Mouse (Mus musculus) midbrain, embryonic 13.5 days (tissue): Measurements from ENCODE around the gene Ptpra. TPM values are rescaled to one million over a fixed set of nuclear protein-coding genes. Genes with fewer than 3 reads are reported as not detected.
"Not testable (repeated sequence)": the region's sequence is repeated elsewhere in the genome, so short reads cannot be mapped to it uniquely, and the experiment has no call there.

ENCODE experiments used
- ATAC-seq: fragments of 200-750 bp; cut with Nextera tagmentation; 2 replicates; pipeline ENCODE4 v1.8.0; 2017; ENCODE audit warnings: mild to moderate bottlenecking, moderate TSS enrichment, moderate library complexity
- H3K27ac ChIP-seq: fragments of 300-500 bp; sonication (generic); 2 replicates; pipeline ENCODE4 v1.5.1; 2015; ENCODE audit warnings: inconsistent platforms, mild to moderate bottlenecking, moderate library complexity
- H3K27me3 ChIP-seq: fragments of 300-500 bp; sonication (generic); 2 replicates; pipeline ENCODE4 v1.6.1; 2015; ENCODE audit warnings: mild to moderate bottlenecking, inconsistent platforms
- H3K36me3 ChIP-seq: fragments of 300-500 bp; sonication (generic); 2 replicates; pipeline ENCODE4 v1.6.1; 2015; ENCODE audit warnings: mild to moderate bottlenecking, inconsistent platforms
- H3K4me1 ChIP-seq: fragments of 300-500 bp; sonication (generic); replicated peaks from 2 replicates; pipeline ENCODE4 v1.6.1; 2015; ENCODE audit warnings: inconsistent platforms
- H3K4me2 ChIP-seq: fragments of 300-500 bp; sonication (generic); replicated peaks from 2 replicates; pipeline ENCODE4 v1.6.1; 2015; ENCODE audit warnings: moderate library complexity, mild to moderate bottlenecking, inconsistent platforms
- H3K4me3 ChIP-seq: fragments of 300-500 bp; sonication (generic); replicated peaks from 2 replicates; pipeline ENCODE4 v1.5.1; 2015; ENCODE audit warnings: mild to moderate bottlenecking, inconsistent platforms
- H3K9ac ChIP-seq: fragments of 300-500 bp; sonication (generic); replicated peaks from 2 replicates; pipeline ENCODE4 v1.6.1; 2015; ENCODE audit warnings: mild to moderate bottlenecking, inconsistent platforms
- H3K9me3 ChIP-seq: fragments of 300-500 bp; sonication (generic); 2 replicates; pipeline ENCODE4 v1.6.1; 2016; ENCODE audit warnings: mild to moderate bottlenecking, inconsistent platforms
- WGBS: fragments of 180-500 bp; shearing (Covaris S2); methylation state at CpG from one replicate; pipeline ENCODE4 v1.1.7; 2015; 5-methylcytosine and 5-hydroxymethylcytosine counted together
- polyA plus RNA-seq: library from polyadenylated mRNA; unstranded; fragments of >200 nt; fragmentation: Nextera tagmentation; extraction: Ambion mirVana; gene quantifications from 2 replicates; pipeline ENCODE4 v1.2.1, GENCODE M21; 2015

Gene Ptpra
- polyA plus RNA-seq, 1 experiment from 2014 or later: 126 TPM

DNA sequence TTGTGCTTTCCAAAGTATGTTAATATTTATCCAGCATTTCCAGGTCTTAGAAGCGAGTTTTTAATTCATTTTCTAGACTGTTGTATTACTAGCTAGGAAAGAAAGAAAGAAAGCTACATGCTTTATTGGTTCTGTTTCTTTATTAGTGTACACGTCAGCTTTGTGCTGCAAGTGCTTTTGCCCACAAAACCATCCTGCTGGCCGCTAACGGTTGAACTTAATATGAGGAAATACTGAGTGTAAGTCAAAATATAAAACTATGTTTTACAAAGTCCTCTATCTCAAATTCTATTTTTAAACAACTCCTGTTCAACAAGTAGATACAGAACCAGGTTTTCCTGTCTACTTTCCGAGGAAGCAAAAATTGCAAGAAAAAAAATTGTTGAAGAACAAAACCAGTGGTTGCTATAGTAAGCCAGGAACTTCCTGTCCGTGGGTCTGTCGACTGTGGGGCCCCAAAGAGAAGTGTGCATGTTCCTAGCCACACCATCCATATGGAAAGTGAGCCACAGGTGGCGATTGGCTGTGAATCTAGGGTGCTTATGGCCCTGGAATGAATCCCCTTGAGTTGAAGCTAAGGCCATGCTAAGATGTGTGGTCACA lies 22.9 kb downstream of the Ptpra start:
- H3K4me3 ChIP-seq: no peak overlapping the region
- H3K27me3 ChIP-seq: no peaks in the 10 kb centered on the region
- no peak overlapping the region for H3K4me2 ChIP-seq
- 83% methylated on average over 8 of the region's 8 CpGs for WGBS
- H3K9ac ChIP-seq: no peak overlapping the region
- no peak overlapping the region for H3K27ac ChIP-seq
- H3K4me1 ChIP-seq: peaks cover 23% of the 10 kb centered on the region
- no peak for ATAC-seq
- no peaks in the 10 kb centered on the region for H3K9me3 ChIP-seq
- peaks cover 5% of the 10 kb centered on the region; the same call in 1 of the 2 replicates for H3K36me3 ChIP-seq

- Histone ChIP-seq H3K9me3 (peaks cover 5% of the 10 kb centered on the region; the same call in 1 of the 2 replicates), H3K4me3 (no peak overlapping the region), H3K27ac (no peak overlapping the region), H3K36me3 (peaks cover 10% of the 10 kb centered on the region; the same call in 1 of the 2 replicates), H3K27me3 (no peaks in the 10 kb centered on the region), H3K9ac (no peak overlapping the region), H3K4me1 (no peaks in the 10 kb centered on the region), H3K4me2 (no peak overlapping the region)
- 96% methylated on average over 11 of the region's 11 CpGs for WGBS
- ATAC-seq: no peak
Observed at GRCm38 (mm10) chr2:130475764-130476163, 25.7 kb downstream of the Ptpra start.

- 82% methylated on average over 6 of the region's 6 CpGs for WGBS
- ATAC-seq: no peak
Observed at GRCm38 (mm10) chr2:130476666-130477297, 26.7 kb downstream of the Ptpra start.

DNA sequence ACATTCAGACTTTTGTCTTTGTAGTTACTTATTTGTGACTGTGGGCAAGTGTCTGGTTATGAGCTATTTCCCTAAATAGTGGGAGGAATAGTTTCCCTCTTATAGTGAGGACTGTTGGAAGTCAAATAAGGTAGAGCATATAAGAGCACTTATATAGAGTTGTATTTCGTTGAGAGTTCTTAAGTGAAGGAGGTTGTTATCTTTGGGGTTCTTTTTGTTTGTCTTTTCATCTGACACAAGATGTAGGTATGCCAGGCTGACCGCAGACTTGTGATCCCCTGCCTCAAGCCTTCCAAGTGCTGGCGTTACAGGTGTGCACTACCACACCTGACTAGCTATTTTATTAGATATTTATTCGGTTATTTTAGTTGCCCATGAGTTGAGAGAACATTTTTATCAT lies 32.1 kb downstream of the Ptpra start:
- Histone ChIP-seq H3K27me3 (no peaks in the 10 kb centered on the region), H3K27ac (no peak overlapping the region)

More at GRCm38 (mm10) chr2:130476666-130477297, 26.7 kb downstream of the Ptpra start:
- Histone ChIP-seq H3K9me3 (peaks cover 5% of the 10 kb centered on the region; the same call in 1 of the 2 replicates), H3K36me3 (peaks cover 10% of the 10 kb centered on the region; the same call in 1 of the 2 replicates), H3K4me2 (no peak overlapping the region), H3K4me1 (no peaks in the 10 kb centered on the region), H3K4me3 (no peak overlapping the region), H3K27me3 (no peaks in the 10 kb centered on the region), H3K27ac (no peak overlapping the region), H3K9ac (no peak overlapping the region)

DNA sequence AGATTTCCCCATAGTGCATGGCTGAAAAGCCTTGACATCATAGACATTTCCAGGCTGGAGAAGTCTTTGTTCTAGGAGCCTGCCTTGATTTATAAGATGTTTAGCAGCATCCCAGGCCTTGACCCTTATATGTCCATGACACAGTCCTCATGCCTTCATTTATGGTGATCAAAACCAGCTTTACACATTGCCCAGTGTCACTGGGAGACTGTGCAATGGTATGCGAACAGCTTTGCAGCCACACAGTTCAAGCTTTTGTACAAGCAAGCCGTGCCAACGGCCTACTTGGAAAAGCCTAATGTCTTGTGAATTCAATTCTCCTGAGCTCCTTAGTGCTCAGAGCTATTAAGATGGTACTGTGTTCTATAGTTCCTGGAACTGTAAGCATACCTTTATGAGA lies 32.6 kb downstream of the Ptpra start:
- 66% methylated on average over 3 of the region's 3 CpGs for WGBS
- Histone ChIP-seq H3K9ac (no peak overlapping the region), H3K4me2 (no peak overlapping the region), H3K9me3 (peaks cover 5% of the 10 kb centered on the region; the same call in 1 of the 2 replicates), H3K27ac (no peak overlapping the region), H3K4me1 (peaks cover 1% of the 10 kb centered on the region; the same call in 1 of the 2 replicates), H3K4me3 (no peak overlapping the region), H3K36me3 (peaks cover 8% of the 10 kb centered on the region; the same call in 1 of the 2 replicates), H3K27me3 (no peaks in the 10 kb centered on the region)
- no peak for ATAC-seq

More for the DNA sequence above, 32.1 kb downstream of the Ptpra start:
- no peak overlapping the region for H3K9ac ChIP-seq
- ATAC-seq: no peak
- peaks cover 5% of the 10 kb centered on the region; the same call in 1 of the 2 replicates for H3K9me3 ChIP-seq
- no peak overlapping the region for H3K4me3 ChIP-seq
- WGBS: 96% methylated on average over 4 of the region's 4 CpGs
- no peak overlapping the region for H3K4me2 ChIP-seq
- no peaks in the 10 kb centered on the region for H3K4me1 ChIP-seq
- peaks cover 10% of the 10 kb centered on the region; the same call in 1 of the 2 replicates for H3K36me3 ChIP-seq

DNA sequence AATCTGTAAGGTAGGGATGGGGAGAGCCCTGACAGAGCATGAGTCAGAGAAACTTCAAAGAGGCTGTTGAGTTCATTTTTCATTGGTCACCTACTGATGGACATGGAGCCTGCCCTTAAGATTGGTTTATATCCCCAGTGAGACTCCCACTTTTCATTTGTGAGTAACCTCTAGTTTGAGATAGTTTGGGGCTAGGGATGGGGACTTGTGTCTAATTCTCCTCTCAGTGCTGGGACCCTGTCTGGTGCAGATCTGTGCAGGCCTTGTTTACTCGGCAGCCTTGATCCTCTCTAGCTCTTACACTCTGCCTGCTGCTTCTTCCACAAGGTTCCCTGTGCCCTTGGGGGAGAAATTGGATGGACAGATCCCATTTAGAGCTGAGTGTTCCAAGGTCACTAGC lies 34.1 kb downstream of the Ptpra start:
- no peaks in the 10 kb centered on the region for H3K36me3 ChIP-seq
- H3K4me3 ChIP-seq: no peak overlapping the region
- ATAC-seq: no peak
- peaks cover 5% of the 10 kb centered on the region for H3K4me1 ChIP-seq
- WGBS: 91% methylated on average over 1 of the region's 1 CpGs
- no peaks in the 10 kb centered on the region for H3K27me3 ChIP-seq
- no peak overlapping the region for H3K9ac ChIP-seq
- no peak overlapping the region for H3K4me2 ChIP-seq
- peaks cover 4% of the 10 kb centered on the region; the same call in 1 of the 2 replicates for H3K9me3 ChIP-seq
- no peak overlapping the region for H3K27ac ChIP-seq

- no peak overlapping the region for H3K4me3 ChIP-seq
- H3K36me3 ChIP-seq: no peaks in the 10 kb centered on the region
- no peak for ATAC-seq
- H3K27ac ChIP-seq: no peak overlapping the region
- peaks cover 18% of the 10 kb centered on the region for H3K4me1 ChIP-seq
- H3K27me3 ChIP-seq: no peaks in the 10 kb centered on the region
- peaks cover 1% of the 10 kb centered on the region; the same call in 1 of the 2 replicates for H3K9me3 ChIP-seq
- H3K4me2 ChIP-seq: no peak overlapping the region
- WGBS: 37% methylated on average over 2 of the region's 2 CpGs
- H3K9ac ChIP-seq: no peak overlapping the region
Observed at GRCm38 (mm10) chr2:130488002-130488401, 37.9 kb downstream of the Ptpra start.

DNA sequence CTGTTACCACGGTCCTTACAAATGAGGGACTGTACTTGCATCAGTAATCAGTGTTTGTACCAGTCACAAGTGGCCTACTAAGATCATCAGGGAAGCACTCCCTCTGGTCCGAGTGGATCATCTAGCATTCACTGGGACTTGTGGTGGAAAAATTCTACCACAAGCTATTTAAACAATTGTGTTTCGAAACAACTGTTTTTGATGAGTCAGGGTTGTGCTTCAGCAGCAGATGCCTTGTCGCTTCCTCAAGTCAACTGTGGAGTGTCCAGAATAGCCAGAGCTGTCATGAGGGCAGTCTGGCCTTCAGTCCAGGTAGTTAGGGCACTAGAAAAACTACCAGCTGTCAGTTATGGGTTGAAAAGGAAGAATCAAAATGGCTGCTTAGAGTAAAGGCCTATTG lies 38.5 kb downstream of the Ptpra start:
- H3K4me3 ChIP-seq: no peak overlapping the region
- 92% methylated on average over 4 of the region's 4 CpGs for WGBS
- H3K36me3 ChIP-seq: no peaks in the 10 kb centered on the region
- no peak overlapping the region for H3K4me2 ChIP-seq
- ATAC-seq: no peak
- peaks cover 2% of the 10 kb centered on the region; the same call in 1 of the 2 replicates for H3K9me3 ChIP-seq
- H3K9ac ChIP-seq: no peak overlapping the region
- H3K27ac ChIP-seq: no peak overlapping the region
- peaks cover 18% of the 10 kb centered on the region for H3K4me1 ChIP-seq
- H3K27me3 ChIP-seq: no peaks in the 10 kb centered on the region

GRCm38 (mm10) chr2:130491162-130491561 lies 41.1 kb downstream of the Ptpra start:
- peak overlapping the region; percentile 73 for H3K27ac ChIP-seq
- H3K4me1 ChIP-seq: peaks cover 28% of the 10 kb centered on the region
- ATAC-seq: peak; percentile 53; the same call in 1 of the 2 replicates
- no peak overlapping the region for H3K9ac ChIP-seq
- peaks cover 2% of the 10 kb centered on the region; the same call in 1 of the 2 replicates for H3K9me3 ChIP-seq
- H3K27me3 ChIP-seq: no peaks in the 10 kb centered on the region
- no peaks in the 10 kb centered on the region for H3K36me3 ChIP-seq
- H3K4me2 ChIP-seq: no peak overlapping the region
- H3K4me3 ChIP-seq: no peak overlapping the region
- 15% methylated on average over 4 of the region's 4 CpGs for WGBS

DNA sequence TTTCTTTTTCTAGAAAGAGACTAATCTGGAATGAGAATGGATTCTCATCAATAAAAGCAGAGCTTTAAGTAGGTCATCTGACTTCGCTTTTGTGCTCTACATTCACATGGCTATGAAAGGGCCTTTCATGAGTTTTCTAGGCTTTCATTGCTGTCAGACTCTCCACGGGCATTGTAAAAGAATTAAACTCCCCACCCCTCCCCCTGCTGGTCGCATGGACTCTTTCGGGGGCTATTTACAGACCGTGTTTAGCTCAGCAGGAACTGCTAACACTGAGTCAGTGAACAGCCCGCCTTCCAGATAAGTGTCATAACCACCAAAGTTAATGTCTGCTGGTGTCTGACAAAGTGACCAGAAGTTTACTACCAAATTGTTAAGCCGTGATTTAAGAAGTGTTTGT lies 41.5 kb downstream of the Ptpra start:
- Histone ChIP-seq H3K36me3 (no peaks in the 10 kb centered on the region), H3K4me3 (no peak overlapping the region), H3K9ac (no peak overlapping the region), H3K27ac (peak overlapping the region; percentile 73; the same call in 1 of the 2 replicates), H3K4me2 (no peak overlapping the region), H3K4me1 (peaks cover 32% of the 10 kb centered on the region), H3K27me3 (no peaks in the 10 kb centered on the region), H3K9me3 (peaks cover 2% of the 10 kb centered on the region; the same call in 1 of the 2 replicates)
- 5% methylated on average over 7 of the region's 7 CpGs for WGBS
- ATAC-seq: peak; percentile 88

GRCm38 (mm10) chr2:130495114-130495513 lies 45.0 kb downstream of the Ptpra start:
- not testable (repeated sequence) for H3K9ac ChIP-seq, H3K36me3 ChIP-seq, H3K4me3 ChIP-seq, H3K27me3 ChIP-seq, ATAC-seq, H3K9me3 ChIP-seq, H3K4me2 ChIP-seq
- peaks cover 34% of the 10 kb centered on the region for H3K4me1 ChIP-seq
- peak overlapping the region; percentile 3; the same call in 1 of the 2 replicates for H3K27ac ChIP-seq
- 90% methylated on average over 4 of the region's 4 CpGs for WGBS

DNA sequence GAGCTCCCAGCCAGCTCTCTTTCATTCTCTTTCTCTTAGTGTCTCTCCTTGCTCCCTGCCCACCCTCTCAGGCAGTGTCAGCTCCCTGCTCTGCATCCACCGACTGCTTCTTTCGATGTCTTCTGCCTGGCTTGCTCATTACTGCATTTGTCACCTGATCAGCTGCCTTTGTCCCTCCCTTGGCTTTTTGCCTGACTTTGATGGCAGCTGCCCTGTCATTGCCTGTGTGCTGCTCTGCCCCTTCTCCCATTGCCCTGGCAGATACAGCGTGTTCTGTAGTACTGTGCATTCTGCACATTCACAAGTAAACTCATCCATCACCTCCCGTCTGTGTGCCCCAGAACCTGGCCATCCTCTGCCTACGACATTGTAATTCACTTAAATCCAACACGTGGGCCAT lies 46.0 kb downstream of the Ptpra start:
- Histone ChIP-seq H3K36me3 (no peaks in the 10 kb centered on the region), H3K4me2 (no peak overlapping the region), H3K9ac (peak overlapping the region; percentile 42; the same call in 1 of the 2 replicates), H3K4me1 (peaks cover 31% of the 10 kb centered on the region), H3K27me3 (no peaks in the 10 kb centered on the region), H3K4me3 (no peak overlapping the region), H3K27ac (peak overlapping the region; percentile 53; the same call in 1 of the 2 replicates), H3K9me3 (peaks cover 2% of the 10 kb centered on the region; the same call in 1 of the 2 replicates)
- ATAC-seq: peak; percentile 71
- WGBS: 39% methylated on average over 6 of the region's 6 CpGs
